ENCODE assay signal across 7 mouse cellular contexts in genomic region chr6:30802915-30803314, GRCm38 (mm10).
DNase-seq lines count a peak whose midpoint lies in the region; ATAC-seq lines count a peak whose summit lies in the region.
"Not testable (repeated sequence)": the region's sequence is repeated elsewhere in the genome, so short reads cannot be mapped to it uniquely, and the experiment has no call there.

No protein-coding gene starts in this region.

- H3K4me2 ChIP-seq in heart, embryonic 11.5 days; hindbrain, embryonic 14.5 days (replicated peaks); kidney, embryonic 16.5 days (replicated peaks; ENCODE audit: low read depth, low read length); liver, embryonic 16.5 days (ENCODE audit: low read depth, low read length); midbrain, embryonic 15.5 days: not testable (repeated sequence)

- WGBS in heart, embryonic 11.5 days (ENCODE audit: insufficient replicate concordance), result 79% methylated on average over 7 of the region's 7 CpGs
- WGBS in hindbrain, embryonic 14.5 days, result 95% methylated on average over 7 of the region's 7 CpGs
- 86% methylated on average over 7 of the region's 7 CpGs for WGBS in kidney, embryonic 16.5 days
- WGBS in liver, embryonic 16.5 days (ENCODE audit: insufficient replicate concordance), result 60% methylated on average over 7 of the region's 7 CpGs
- 91% methylated on average over 7 of the region's 7 CpGs for WGBS in midbrain, embryonic 15.5 days

- not testable (repeated sequence) for H3K27ac ChIP-seq in heart, embryonic 11.5 days (ENCODE audit: low read depth, low read length); hindbrain, embryonic 14.5 days; kidney, embryonic 16.5 days (ENCODE audit: low read length); liver, embryonic 16.5 days (ENCODE audit: low read length); midbrain, embryonic 15.5 days

- not testable (repeated sequence) for H3K36me3 ChIP-seq in heart, embryonic 11.5 days (ENCODE audit: control insufficient read depth, insufficient read depth, low read length); kidney, embryonic 16.5 days (ENCODE audit: insufficient read depth, low read length); liver, embryonic 16.5 days (ENCODE audit: control insufficient read depth, insufficient read depth)
- peaks cover 29% of the 10 kb centered on the region for H3K36me3 ChIP-seq in hindbrain, embryonic 14.5 days (replicated peaks; ENCODE audit: control insufficient read depth, insufficient read depth)
- H3K36me3 ChIP-seq in midbrain, embryonic 15.5 days (replicated peaks), result peaks cover 22% of the 10 kb centered on the region

- not testable (repeated sequence) for H3K27me3 ChIP-seq in heart, embryonic 11.5 days (ENCODE audit: control insufficient read depth, insufficient read depth, low read length); hindbrain, embryonic 14.5 days (ENCODE audit: control insufficient read depth, insufficient read depth, low read length); kidney, embryonic 16.5 days (ENCODE audit: insufficient read depth, low read length); liver, embryonic 16.5 days (ENCODE audit: control insufficient read depth, insufficient read depth, low read depth, low read length); midbrain, embryonic 15.5 days (replicated peaks)

- not testable (repeated sequence) for H3K9me3 ChIP-seq in heart, embryonic 11.5 days (replicated peaks; ENCODE audit: control insufficient read depth, low read length); hindbrain, embryonic 14.5 days (ENCODE audit: control insufficient read depth, low read length); kidney, embryonic 16.5 days (ENCODE audit: low read length); liver, embryonic 16.5 days (replicated peaks; ENCODE audit: control insufficient read depth, low read length); midbrain, embryonic 15.5 days

- H3K4me1 ChIP-seq in heart, embryonic 11.5 days (ENCODE audit: control insufficient read depth, insufficient read depth, low read length); hindbrain, embryonic 14.5 days (replicated peaks; ENCODE audit: control insufficient read depth, insufficient read depth, low read length); kidney, embryonic 16.5 days (ENCODE audit: insufficient read depth, low read length); liver, embryonic 16.5 days (ENCODE audit: control insufficient read depth, low read depth, low read length); midbrain, embryonic 15.5 days: not testable (repeated sequence)

- not testable (repeated sequence) for H3K9ac ChIP-seq in heart, embryonic 11.5 days (ENCODE audit: low read depth, low read length); hindbrain, embryonic 14.5 days; kidney, embryonic 16.5 days (replicated peaks; ENCODE audit: low read length); liver, embryonic 16.5 days (ENCODE audit: low read depth, low read length); midbrain, embryonic 15.5 days

- DNase-seq in hindbrain, embryonic 14.5 days (ENCODE audit: low spot score), result not testable (repeated sequence)

- H3K4me3 ChIP-seq in heart, embryonic 11.5 days (ENCODE audit: low read depth, low read length); hindbrain, embryonic 14.5 days (replicated peaks; ENCODE audit: low read length); kidney, embryonic 16.5 days (ENCODE audit: low read length); liver, embryonic 16.5 days (ENCODE audit: low read depth, low read length); midbrain, embryonic 15.5 days: not testable (repeated sequence)

- peak; percentile 64; the same call in 1 of the 2 replicates for ATAC-seq in erythroid progenitor cell, adult 5-6 weeks (replicated peaks; ENCODE audit: low FRiP score, poor library complexity, severe bottlenecking)
- 0 out of 2 replicates have a peak, but pooled peaks have one; percentile 39 for ATAC-seq in heart, embryonic 11.5 days (replicated peaks; ENCODE audit: insufficient number of reproducible peaks, low FRiP score, low TSS enrichment)
- ATAC-seq in hindbrain, embryonic 14.5 days (ENCODE audit: low FRiP score), result peak; percentile 43; the same call in 1 of the 2 replicates
- ATAC-seq in kidney, embryonic 16.5 days (ENCODE audit: low FRiP score, low TSS enrichment), result peak; percentile 59
- 0 out of 2 replicates have a peak, but pooled peaks have one; percentile 16 for ATAC-seq in liver, embryonic 16.5 days (ENCODE audit: low read depth)
- peak; percentile 65; the same call in 1 of the 2 replicates for ATAC-seq in midbrain, embryonic 15.5 days (replicated peaks)
- peak; percentile 45 for ATAC-seq in neutrophil, adult 5-6 weeks (ENCODE audit: extremely low read depth, insufficient number of reproducible peaks, low FRiP score, poor library complexity, severe bottlenecking)
